Mouse (Mus musculus) heart, embryonic 12.5 days (tissue): ENCODE measurements around the gene Lrmda. TPM values are rescaled to one million over a fixed set of nuclear protein-coding genes. Genes with fewer than 3 reads are reported as not detected.
A peak's percentile ranks its signal among the peaks of the same experiment; 100 is the strongest.

Experiments used
- ATAC-seq: fragments of 200-750 bp; cut with Nextera tagmentation; 2 replicates; pipeline ENCODE4 v1.8.0; 2017; ENCODE audit warnings: moderate TSS enrichment, moderate library complexity; ENCODE audit not compliant: insufficient number of reproducible peaks, low FRiP score
- H3K27ac ChIP-seq: fragments of 300-500 bp; sonication (generic); 2 replicates; pipeline ENCODE4 v1.5.1; 2016; ENCODE audit warnings: mild to moderate bottlenecking, moderate library complexity; ENCODE audit not compliant: poor library complexity, severe bottlenecking
- H3K27me3 ChIP-seq: fragments of 300-500 bp; sonication (generic); replicated peaks from 2 replicates; pipeline ENCODE4 v1.6.1; 2016; ENCODE audit warnings: mild to moderate bottlenecking, moderate library complexity
- H3K36me3 ChIP-seq: fragments of 300-500 bp; sonication (generic); 2 replicates; pipeline ENCODE4 v1.6.1; 2016; ENCODE audit warnings: mild to moderate bottlenecking, moderate library complexity
- H3K4me1 ChIP-seq: fragments of 300-500 bp; sonication (generic); replicated peaks from 2 replicates; pipeline ENCODE4 v1.6.1; 2016; ENCODE audit warnings: mild to moderate bottlenecking
- H3K4me2 ChIP-seq: fragments of 300-500 bp; sonication (generic); 2 replicates; pipeline ENCODE4 v1.6.1; 2016; ENCODE audit warnings: mild to moderate bottlenecking, moderate library complexity
- H3K4me3 ChIP-seq: fragments of 300-500 bp; sonication (generic); 2 replicates; pipeline ENCODE4 v1.5.1; 2016; ENCODE audit warnings: mild to moderate bottlenecking
- H3K9ac ChIP-seq: fragments of 300-500 bp; sonication (generic); 2 replicates; pipeline ENCODE4 v1.6.1; 2016; ENCODE audit warnings: mild to moderate bottlenecking, moderate library complexity
- H3K9me3 ChIP-seq: fragments of 300-500 bp; sonication (generic); replicated peaks from 2 replicates; pipeline ENCODE4 v1.6.1; 2016; ENCODE audit warnings: mild to moderate bottlenecking, moderate library complexity
- WGBS: fragments of 180-500 bp; shearing (Covaris S2); methylation state at CpG from one replicate; pipeline ENCODE4 v1.1.7; 2016; 5-methylcytosine and 5-hydroxymethylcytosine counted together
- polyA plus RNA-seq: library from polyadenylated mRNA; unstranded; fragments of >200 nt; fragmentation: Nextera tagmentation; extraction: Ambion mirVana; gene quantifications from 2 replicates; pipeline ENCODE4 v1.2.1, GENCODE M21; 2016

The Lrmda gene
- polyA plus RNA-seq, 1 experiment from 2014 or later: 1.0 TPM

DNA sequence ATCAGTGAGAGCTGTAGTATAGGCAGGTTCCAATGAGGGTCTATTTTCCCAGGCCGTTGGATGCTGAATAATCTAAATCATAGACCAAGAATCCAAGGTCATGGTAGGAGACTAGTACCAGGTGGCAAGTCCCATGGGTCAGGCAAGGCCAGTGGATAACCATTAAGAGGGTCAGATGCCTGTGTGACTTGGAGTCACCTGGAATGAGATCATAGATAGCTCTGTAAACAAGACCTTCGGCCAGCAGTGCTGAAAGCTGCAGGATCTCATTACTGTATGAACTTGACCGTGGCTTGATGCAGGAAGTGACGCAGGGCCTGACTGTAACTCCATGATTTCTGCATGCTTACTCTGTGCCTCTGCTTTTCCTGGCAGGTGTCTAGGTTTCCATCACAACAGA, 402.2 kb downstream of the Lrmda start:
- H3K9ac ChIP-seq: no peak overlapping the region
- H3K27ac ChIP-seq: no peak overlapping the region
- H3K36me3 ChIP-seq: no peaks in the 10 kb centered on the region
- H3K27me3 ChIP-seq: no peaks in the 10 kb centered on the region
- peaks cover 3% of the 10 kb centered on the region; the same call in 1 of the 2 replicates for H3K9me3 ChIP-seq
- 77% methylated on average over 4 of the region's 4 CpGs for WGBS
- no peak overlapping the region for H3K4me3 ChIP-seq
- H3K4me2 ChIP-seq: no peak overlapping the region
- ATAC-seq: no peak
- H3K4me1 ChIP-seq: no peaks in the 10 kb centered on the region

DNA sequence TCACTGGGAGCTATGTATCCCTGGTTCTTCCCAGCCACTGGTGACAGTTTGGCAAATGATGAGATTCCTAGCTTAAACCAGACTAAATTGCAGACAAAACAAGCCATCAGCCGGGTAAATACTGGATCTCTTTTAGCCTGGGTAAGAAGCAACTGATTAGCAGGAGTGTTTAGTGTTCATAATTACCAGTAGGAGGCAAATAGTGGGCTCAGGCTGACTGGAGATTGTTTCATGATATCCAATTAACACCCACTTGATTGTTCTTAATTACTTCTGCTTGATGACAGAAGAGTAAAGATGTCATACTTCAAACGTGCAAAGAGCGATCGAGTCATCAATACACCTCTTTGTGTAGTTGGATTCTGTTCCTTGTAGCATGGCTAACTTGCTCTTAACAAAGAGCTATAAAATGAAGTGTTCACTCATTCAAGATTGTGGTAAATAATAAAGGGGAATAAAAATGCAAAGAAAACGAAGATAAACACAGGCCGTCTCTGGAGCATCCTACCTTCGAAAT, 405.6 kb downstream of the Lrmda start:
- WGBS: 82% methylated on average over 7 of the region's 7 CpGs
- H3K9ac ChIP-seq: no peak overlapping the region
- peaks cover 4% of the 10 kb centered on the region; the same call in 1 of the 2 replicates for H3K27me3 ChIP-seq
- no peak overlapping the region for H3K4me2 ChIP-seq
- H3K36me3 ChIP-seq: no peaks in the 10 kb centered on the region
- H3K4me3 ChIP-seq: no peak overlapping the region
- no peaks in the 10 kb centered on the region for H3K9me3 ChIP-seq
- ATAC-seq: no peak
- no peaks in the 10 kb centered on the region for H3K4me1 ChIP-seq
- no peak overlapping the region for H3K27ac ChIP-seq

DNA sequence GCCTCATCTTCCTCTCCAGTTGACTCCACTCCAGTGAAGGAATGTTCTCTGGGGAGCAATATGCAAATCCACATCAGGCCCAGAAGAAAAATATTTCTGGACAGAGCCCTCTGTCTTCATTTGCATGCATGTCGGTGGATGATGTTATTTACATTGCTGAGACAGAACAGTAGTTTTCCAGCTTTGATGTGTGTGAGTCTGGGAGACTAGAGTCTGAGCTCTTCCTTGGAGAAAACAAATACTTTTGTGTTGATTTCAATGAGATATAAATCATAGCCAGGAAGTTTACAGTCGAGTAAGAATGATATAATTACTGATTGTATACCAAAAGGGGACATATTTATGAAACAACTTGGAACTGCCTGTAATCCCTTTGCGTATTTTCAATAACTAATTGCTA, 415.9 kb downstream of the Lrmda start:
- no peaks in the 10 kb centered on the region for H3K9me3 ChIP-seq
- H3K9ac ChIP-seq: no peak overlapping the region
- no peak overlapping the region for H3K27ac ChIP-seq
- WGBS: 69% methylated on average over 3 of the region's 3 CpGs
- no peak overlapping the region for H3K4me2 ChIP-seq
- peaks cover 6% of the 10 kb centered on the region for H3K4me1 ChIP-seq
- no peak for ATAC-seq
- no peaks in the 10 kb centered on the region for H3K36me3 ChIP-seq
- H3K4me3 ChIP-seq: no peak overlapping the region
- H3K27me3 ChIP-seq: no peaks in the 10 kb centered on the region

DNA sequence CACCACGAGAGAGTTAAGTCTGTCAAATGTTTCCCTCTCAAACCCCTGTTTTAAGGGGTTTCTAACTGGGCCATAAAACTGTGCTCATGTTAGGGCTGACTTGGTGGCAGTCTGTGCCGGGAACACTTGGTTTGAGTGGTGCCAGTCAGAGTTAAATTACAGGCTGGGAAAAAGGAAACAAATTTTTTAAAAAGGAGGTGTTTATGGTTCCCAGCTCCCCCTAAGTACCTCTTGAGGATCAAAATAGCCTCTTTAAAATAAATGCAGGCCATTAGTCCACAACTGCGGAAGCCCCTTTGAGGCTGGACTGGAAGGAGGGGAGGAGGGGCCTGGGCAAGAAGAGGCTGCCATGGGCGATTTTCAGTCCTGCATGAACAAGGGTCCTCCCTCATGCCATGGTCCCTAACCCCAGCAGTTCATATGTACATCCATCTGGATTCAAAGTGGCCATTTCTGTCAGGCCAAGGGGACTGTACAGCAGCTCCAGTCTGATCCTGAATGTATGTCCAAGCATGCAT, 416.4 kb downstream of the Lrmda start:
- Histone ChIP-seq H3K9ac (no peak overlapping the region), H3K36me3 (no peaks in the 10 kb centered on the region), H3K27me3 (no peaks in the 10 kb centered on the region), H3K27ac (no peak overlapping the region), H3K4me2 (no peak overlapping the region), H3K9me3 (no peaks in the 10 kb centered on the region), H3K4me1 (peaks cover 11% of the 10 kb centered on the region), H3K4me3 (no peak overlapping the region)
- WGBS: 63% methylated on average over 4 of the region's 4 CpGs
- ATAC-seq: no peak

DNA sequence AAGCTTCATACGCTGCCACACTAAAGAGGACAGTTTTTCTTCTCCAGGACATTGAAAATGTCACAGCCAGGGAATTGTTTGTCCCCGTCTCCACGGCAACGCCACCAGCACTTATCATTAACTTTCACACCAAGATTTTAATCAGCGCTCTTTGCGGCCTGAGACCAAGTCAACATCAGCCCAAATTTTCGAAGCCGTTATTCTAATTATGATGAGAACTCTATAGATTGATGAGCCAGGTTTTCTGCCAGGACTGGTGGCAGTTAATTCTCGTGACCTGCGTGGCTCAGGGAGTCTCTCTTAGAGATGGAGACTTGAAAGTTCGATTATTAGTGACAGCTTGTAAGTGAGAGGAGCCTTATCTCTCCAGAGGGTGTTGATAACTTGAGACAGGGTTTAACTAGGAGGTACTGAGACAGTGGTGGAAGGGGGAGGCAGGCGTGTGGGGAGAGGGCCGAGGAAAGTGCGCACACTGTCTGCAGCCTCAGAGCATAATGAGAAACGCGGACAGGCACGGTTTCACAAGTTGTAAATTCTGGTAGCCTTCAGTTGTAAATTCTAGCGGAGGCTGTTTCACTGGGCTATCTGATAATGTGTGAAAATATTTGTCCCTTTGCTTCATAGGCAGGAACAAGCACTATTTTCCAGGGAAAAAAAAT, 421.0 kb downstream of the Lrmda start:
- no peak for ATAC-seq
- Histone ChIP-seq H3K4me3 (peak overlapping the region; percentile 9), H3K4me1 (peaks cover 15% of the 10 kb centered on the region), H3K27ac (no peak overlapping the region), H3K36me3 (no peaks in the 10 kb centered on the region), H3K27me3 (0 out of 2 replicates have a peak, but pooled peaks cover 4% of the 10 kb centered on the region), H3K9me3 (no peaks in the 10 kb centered on the region), H3K4me2 (peak overlapping the region; percentile 60), H3K9ac (no peak overlapping the region)
- WGBS: 9% methylated on average over 18 of the region's 18 CpGs

DNA sequence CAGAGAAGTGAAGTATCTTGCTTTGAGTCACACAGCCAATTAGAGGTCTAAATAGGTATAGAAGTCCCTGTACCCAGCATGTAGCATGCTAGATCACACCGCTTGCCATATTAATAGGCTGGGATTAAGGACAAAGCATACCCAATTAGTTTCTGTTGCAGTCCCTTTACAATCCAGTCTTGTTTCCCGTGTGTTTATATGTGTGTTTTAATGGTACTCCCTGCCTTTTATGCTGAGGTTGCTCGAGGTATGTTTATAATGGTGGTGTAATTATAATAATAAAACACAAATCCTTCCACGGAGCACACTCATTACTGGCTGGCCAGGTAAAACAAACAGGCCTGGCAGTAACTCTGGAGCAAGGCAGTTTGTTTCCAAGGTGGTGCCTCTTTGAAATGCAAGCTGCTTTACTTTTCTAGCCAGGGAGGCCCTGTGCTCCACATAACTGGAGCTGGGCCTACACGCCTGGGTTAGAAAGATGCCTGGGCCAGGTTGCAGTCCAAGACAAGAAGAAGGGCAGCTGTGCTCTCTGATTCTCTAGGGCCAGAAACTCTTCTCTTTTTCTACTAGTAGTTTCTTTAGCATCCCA, 422.4 kb downstream of the Lrmda start:
- Histone ChIP-seq H3K9me3 (no peaks in the 10 kb centered on the region), H3K36me3 (no peaks in the 10 kb centered on the region), H3K4me2 (no peak overlapping the region), H3K27me3 (0 out of 2 replicates have a peak, but pooled peaks cover 4% of the 10 kb centered on the region), H3K4me3 (no peak overlapping the region), H3K4me1 (peaks cover 15% of the 10 kb centered on the region), H3K9ac (no peak overlapping the region), H3K27ac (no peak overlapping the region)
- 74% methylated on average over 5 of the region's 5 CpGs for WGBS
- ATAC-seq: no peak

DNA sequence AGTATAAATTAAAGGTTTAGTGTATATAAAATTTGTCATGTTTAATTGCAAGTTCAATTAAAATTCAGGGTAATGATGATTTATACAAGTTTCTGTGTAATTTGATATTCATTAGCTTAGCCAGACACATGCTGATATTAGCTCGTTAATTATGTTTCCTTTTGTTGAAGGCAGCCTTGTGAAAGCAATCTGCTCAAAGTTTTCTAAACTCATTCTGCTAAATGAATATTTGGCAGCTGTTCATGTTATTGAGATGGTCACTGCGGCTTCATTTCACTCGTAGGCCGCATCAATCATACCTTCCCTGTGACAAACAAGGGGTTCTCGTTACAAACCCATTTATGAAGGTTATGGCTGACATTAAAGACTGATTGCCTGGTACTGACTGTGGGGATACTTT, 423.2 kb downstream of the Lrmda start:
- 88% methylated on average over 5 of the region's 5 CpGs for WGBS
- ATAC-seq: no peak
- H3K4me1 ChIP-seq: peaks cover 15% of the 10 kb centered on the region
- no peak overlapping the region for H3K4me3 ChIP-seq
- no peak overlapping the region for H3K9ac ChIP-seq
- H3K27ac ChIP-seq: no peak overlapping the region
- 0 out of 2 replicates have a peak, but pooled peaks cover 4% of the 10 kb centered on the region for H3K27me3 ChIP-seq
- no peaks in the 10 kb centered on the region for H3K9me3 ChIP-seq
- no peak overlapping the region for H3K4me2 ChIP-seq
- no peaks in the 10 kb centered on the region for H3K36me3 ChIP-seq

DNA sequence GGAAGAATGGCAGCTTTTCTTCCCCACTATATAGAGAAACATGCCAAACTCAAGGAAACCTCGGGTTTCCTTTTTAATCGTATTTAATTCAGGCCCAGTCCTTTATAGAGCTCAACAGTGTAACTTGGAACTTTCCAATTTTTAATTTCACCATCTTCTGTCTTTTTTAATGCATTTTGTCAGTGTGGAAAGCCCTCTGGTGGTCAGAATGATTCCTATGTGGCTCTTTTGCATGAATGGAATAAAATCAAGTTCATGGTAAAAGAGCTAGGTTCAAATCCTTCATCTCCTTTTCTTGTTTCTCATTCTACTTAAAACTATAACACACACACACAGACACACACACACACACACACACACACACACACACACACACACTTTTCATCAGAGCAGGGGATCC, 425.0 kb downstream of the Lrmda start:
- WGBS: 78% methylated on average over 2 of the region's 2 CpGs
- H3K4me2 ChIP-seq: no peak overlapping the region
- H3K27ac ChIP-seq: no peak overlapping the region
- ATAC-seq: no peak
- H3K4me1 ChIP-seq: peaks cover 15% of the 10 kb centered on the region
- no peaks in the 10 kb centered on the region for H3K9me3 ChIP-seq
- 0 out of 2 replicates have a peak, but pooled peaks cover 4% of the 10 kb centered on the region for H3K27me3 ChIP-seq
- no peak overlapping the region for H3K4me3 ChIP-seq
- no peak overlapping the region for H3K9ac ChIP-seq
- no peaks in the 10 kb centered on the region for H3K36me3 ChIP-seq

DNA sequence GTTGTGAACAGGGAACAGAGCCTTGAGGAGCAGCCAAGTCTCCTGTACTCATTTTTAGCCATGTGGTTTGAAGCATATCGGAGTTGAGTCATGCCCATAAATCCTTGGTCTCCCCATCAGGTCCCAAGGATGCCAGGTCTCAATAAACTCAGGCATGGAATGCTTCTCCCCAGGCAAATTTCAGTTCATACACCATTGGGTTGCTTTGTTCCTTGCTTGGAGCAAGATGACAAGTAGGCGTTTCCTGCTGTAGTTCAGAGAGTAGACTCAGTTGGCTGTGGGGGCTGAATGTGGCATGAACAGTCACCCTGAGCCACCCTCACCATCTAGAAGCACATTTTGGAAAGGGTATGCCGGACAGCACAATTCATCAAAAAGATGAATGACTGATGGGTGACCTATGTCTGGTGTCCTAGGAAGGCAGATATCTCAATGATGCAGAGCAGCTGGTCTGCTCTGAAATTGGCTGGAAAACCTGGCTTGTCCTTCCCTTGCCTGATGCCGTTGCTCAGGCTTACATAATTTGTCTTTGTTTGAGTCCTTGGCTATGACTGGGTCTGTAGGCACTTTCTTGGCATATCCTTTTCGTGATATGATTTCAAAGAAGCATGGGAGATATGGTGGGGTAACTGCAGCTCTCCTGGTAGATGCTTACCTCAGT, 425.8 kb downstream of the Lrmda start:
- 65% methylated on average over 5 of the region's 5 CpGs for WGBS
- Histone ChIP-seq H3K36me3 (no peaks in the 10 kb centered on the region), H3K27me3 (0 out of 2 replicates have a peak, but pooled peaks cover 4% of the 10 kb centered on the region), H3K4me1 (peaks cover 10% of the 10 kb centered on the region), H3K4me3 (no peak overlapping the region), H3K9me3 (no peaks in the 10 kb centered on the region), H3K27ac (no peak overlapping the region), H3K9ac (no peak overlapping the region), H3K4me2 (no peak overlapping the region)
- ATAC-seq: no peak

DNA sequence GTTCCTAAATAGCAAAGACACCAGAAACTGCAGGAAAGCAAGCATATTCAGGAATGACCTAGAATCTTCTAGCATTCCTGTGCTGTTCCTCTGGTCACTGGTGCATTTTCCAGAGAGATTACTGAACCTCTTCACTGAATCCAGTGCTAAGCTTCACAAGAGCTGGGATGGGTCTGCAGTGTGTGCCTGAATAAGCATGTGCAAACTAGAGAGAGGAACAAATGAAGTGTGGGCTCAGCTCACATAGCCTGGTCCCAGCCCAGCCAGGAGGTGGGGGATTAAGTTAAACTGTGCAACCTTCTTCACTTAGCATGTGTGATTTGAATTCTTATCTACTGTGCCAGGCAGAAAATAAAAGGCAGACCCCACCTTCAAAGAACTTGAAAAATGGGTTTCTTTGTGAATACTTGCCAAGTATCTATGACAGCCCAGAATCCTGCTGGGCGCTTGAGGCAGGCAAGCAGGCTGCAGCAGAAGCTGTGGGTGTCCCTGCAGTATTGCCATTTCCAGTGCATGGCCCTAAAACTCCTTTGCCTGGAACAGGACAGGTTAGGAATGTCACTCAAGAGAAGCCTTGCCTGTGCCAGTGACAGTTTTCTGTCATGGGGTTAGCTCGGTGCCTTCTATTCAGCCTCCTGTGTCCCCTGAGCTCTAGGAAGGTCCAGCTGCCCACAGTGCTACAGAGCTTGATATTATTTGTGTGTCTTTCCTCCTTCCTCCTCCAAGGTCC, 426.5 kb downstream of the Lrmda start:
- Histone ChIP-seq H3K9ac (no peak overlapping the region), H3K4me1 (peaks cover 3% of the 10 kb centered on the region), H3K27me3 (0 out of 2 replicates have a peak, but pooled peaks cover 4% of the 10 kb centered on the region), H3K4me3 (no peak overlapping the region), H3K4me2 (no peak overlapping the region), H3K9me3 (no peaks in the 10 kb centered on the region), H3K36me3 (no peaks in the 10 kb centered on the region), H3K27ac (no peak overlapping the region)
- ATAC-seq: no peak
- WGBS: 58% methylated on average over 2 of the region's 2 CpGs
